Mouse (Mus musculus) CH12.LX (cell line): ENCODE data around the gene Artn. TPM values are rescaled to one million over a fixed set of nuclear protein-coding genes. Genes with fewer than 3 reads are reported as not detected.

ENCODE experiments used
- DNase-seq: peaks from one replicate; pipeline ENCODE4 v3.0.0-alpha.2; 2013; ENCODE audit errors: extremely low read depth
- H3K27ac ChIP-seq: 2 replicates; pipeline ENCODE4 v1.5.1; 2012; ENCODE audit warnings: low read depth, mild to moderate bottlenecking, control low read depth, moderate library complexity; ENCODE audit not compliant: insufficient read depth
- H3K27me3 ChIP-seq: replicated peaks from 2 replicates; pipeline ENCODE3; 2012; ENCODE audit warnings: inconsistent platforms
- H3K36me3 ChIP-seq, 2 experiments: replicated peaks in 1 of 2; 2 replicates each; pipeline versions ENCODE3 to v1.6.1; 2012; ENCODE audit warnings: inconsistent platforms in 1 of 2, low read length in 1 of 2, mild to moderate bottlenecking in 1 of 2, mixed read lengths in 1 of 2, moderate library complexity in 1 of 2; ENCODE audit not compliant: control insufficient read depth in 1 of 2, insufficient read depth in 1 of 2
- H3K4me1 ChIP-seq, 2 experiments: 2 replicates each; pipeline ENCODE4 v1.6.1; 2012; ENCODE audit warnings: inconsistent platforms in 1 of 2, moderate library complexity in 1 of 2; ENCODE audit not compliant: insufficient read depth in 2 of 2, control insufficient read depth in 1 of 2
- H3K4me2 ChIP-seq: 2 replicates; pipeline ENCODE4 v1.6.1; 2012; ENCODE audit warnings: low read depth, mild to moderate bottlenecking, control low read depth; ENCODE audit not compliant: poor library complexity, insufficient read depth, severe bottlenecking
- H3K4me3 ChIP-seq, 3 experiments: fragments of 150-350 bp in 1 of 3; sonication (generic) in 1 of 3; replicated peaks in 1 of 3; 2 replicates each; pipeline versions ENCODE3 to v1.5.1; 2011 to 2012; ENCODE audit warnings: low read depth in 2 of 3, low read length in 2 of 3, mild to moderate bottlenecking in 2 of 3, moderate library complexity in 2 of 3, control low read depth in 1 of 3, improper control_type of control experiment in 1 of 3, inconsistent platforms in 1 of 3, mixed read lengths in 1 of 3; ENCODE audit not compliant: poor library complexity in 1 of 3
- H3K79me2 ChIP-seq: replicated peaks from 2 replicates; pipeline ENCODE4 v1.6.1; 2012; ENCODE audit warnings: mild to moderate bottlenecking, moderate library complexity; ENCODE audit not compliant: control insufficient read depth, poor library complexity, insufficient read depth, severe bottlenecking; ENCODE audit errors: extremely low read depth
- H3K9ac ChIP-seq: 2 replicates; pipeline ENCODE4 v1.6.1; 2012; ENCODE audit warnings: low read depth, mild to moderate bottlenecking, control low read depth, moderate library complexity; ENCODE audit not compliant: insufficient read depth
- H3K9me3 ChIP-seq: replicated peaks from 2 replicates; pipeline ENCODE3; 2012; ENCODE audit warnings: low read length, inconsistent platforms, mixed read lengths
- BHLHE40 ChIP-seq: IDR thresholded peaks from 2 replicates; pipeline ENCODE4 v1.6.1; 2011; ENCODE audit warnings: mild to moderate bottlenecking, low read depth, low read length, improper control_type of control experiment
- CHD1 ChIP-seq: IDR thresholded peaks from 2 replicates; pipeline ENCODE4 v1.6.1; 2012; ENCODE audit warnings: low read depth, low read length, improper control_type of control experiment, inconsistent platforms
- CHD2 ChIP-seq: IDR thresholded peaks from 2 replicates; pipeline ENCODE4 v1.6.1; 2011; ENCODE audit warnings: low read length, improper control_type of control experiment
- E2F4 ChIP-seq: IDR thresholded peaks from 2 replicates; pipeline ENCODE4 v1.6.1; 2011; ENCODE audit warnings: low read depth, low read length, improper control_type of control experiment; ENCODE audit not compliant: insufficient replicate concordance
- ELF1 ChIP-seq: IDR thresholded peaks from 2 replicates; pipeline ENCODE4 v1.6.1; 2014; ENCODE audit warnings: low read depth, mild to moderate bottlenecking, inconsistent platforms, low read length, improper control_type of control experiment
- ETS1 ChIP-seq: conservative IDR thresholded peaks from 2 replicates; pipeline ENCODE4 v1.6.1; 2012; ENCODE audit warnings: low read depth, mild to moderate bottlenecking, inconsistent platforms, low read length, improper control_type of control experiment, moderate library complexity
- GABPA ChIP-seq: IDR thresholded peaks from 2 replicates; pipeline ENCODE4 v1.6.1; 2012; ENCODE audit warnings: low read depth, low read length, improper control_type of control experiment, inconsistent platforms; ENCODE audit not compliant: insufficient replicate concordance
- HCFC1 ChIP-seq: IDR thresholded peaks from 2 replicates; pipeline ENCODE4 v1.6.1; 2012; ENCODE audit warnings: low read depth, mild to moderate bottlenecking, inconsistent platforms, low read length, improper control_type of control experiment
- IRF4 ChIP-seq: IDR thresholded peaks from 2 replicates; pipeline ENCODE4 v1.6.1; 2014; ENCODE audit warnings: low read depth, mild to moderate bottlenecking, inconsistent platforms, low read length, improper control_type of control experiment
- JUND ChIP-seq: conservative IDR thresholded peaks from 2 replicates; pipeline ENCODE4 v1.6.1; 2011; ENCODE audit warnings: low read depth, low read length, improper control_type of control experiment
- MAFK ChIP-seq: IDR thresholded peaks from 2 replicates; pipeline ENCODE4 v1.6.1; 2011; ENCODE audit warnings: low read length, improper control_type of control experiment; ENCODE audit not compliant: insufficient replicate concordance
- MAX ChIP-seq: IDR thresholded peaks from 2 replicates; pipeline ENCODE4 v1.6.1; 2011; ENCODE audit warnings: low read length, improper control_type of control experiment
- MAZ ChIP-seq: IDR thresholded peaks from 2 replicates; pipeline ENCODE4 v1.6.1; 2012; ENCODE audit warnings: low read depth, mild to moderate bottlenecking, inconsistent platforms, low read length, improper control_type of control experiment, moderate library complexity
- MXI1 ChIP-seq: IDR thresholded peaks from 2 replicates; pipeline ENCODE4 v1.6.1; 2011; ENCODE audit warnings: mild to moderate bottlenecking, low read depth, low read length, improper control_type of control experiment
- PAX5 ChIP-seq: IDR thresholded peaks from 2 replicates; pipeline ENCODE4 v1.6.1; 2012; ENCODE audit warnings: low read length, inconsistent platforms, mixed read lengths
- POLR2A ChIP-seq: IDR thresholded peaks from 2 replicates; pipeline ENCODE4 v1.6.1; 2011; ENCODE audit warnings: low read depth, mild to moderate bottlenecking, improper control_type of control experiment, low read length
- RCOR1 ChIP-seq: conservative IDR thresholded peaks from 2 replicates; pipeline ENCODE4 v1.6.1; 2012; ENCODE audit warnings: low read depth, mild to moderate bottlenecking, inconsistent platforms, low read length, improper control_type of control experiment
- SIN3A ChIP-seq: IDR thresholded peaks from 2 replicates; pipeline ENCODE4 v1.6.1; 2012; ENCODE audit warnings: low read length, improper control_type of control experiment, inconsistent platforms
- SMC3 ChIP-seq: IDR thresholded peaks from 2 replicates; pipeline ENCODE4 v1.6.1; 2011; ENCODE audit warnings: low read depth, low read length, improper control_type of control experiment
- UBTF ChIP-seq: IDR thresholded peaks from 2 replicates; pipeline ENCODE4 v1.6.1; 2012; ENCODE audit warnings: low read depth, mild to moderate bottlenecking, inconsistent platforms, low read length, improper control_type of control experiment, moderate library complexity
- USF1 ChIP-seq: IDR thresholded peaks from 2 replicates; pipeline ENCODE4 v1.6.1; 2014; ENCODE audit warnings: low read depth, mild to moderate bottlenecking, inconsistent platforms, low read length, improper control_type of control experiment
- ZKSCAN1 ChIP-seq: IDR thresholded peaks from 2 replicates; pipeline ENCODE4 v1.6.1; 2012; ENCODE audit warnings: low read depth, inconsistent platforms, low read length, improper control_type of control experiment, borderline replicate concordance
- ZMIZ1 ChIP-seq: IDR thresholded peaks from 2 replicates; pipeline ENCODE4 v1.6.1; 2012; ENCODE audit warnings: low read depth, mild to moderate bottlenecking, inconsistent platforms, low read length, improper control_type of control experiment
- dilution Hi-C: fragments of 300-500 bp; cut with MboI; formaldehyde crosslinking; loops from 2 replicates; pipeline ENCODE4 v1.14.3; 2020; ENCODE audit warnings: low sequenced_read_pairs; ENCODE audit not compliant: extremely low pct_unique_long_range_greater_than_20kb, extremely low pct_ligation_motif_present
- in situ Hi-C: fragments of 300-500 bp; cut with MboI; formaldehyde crosslinking; loops from 3 replicates; pipeline ENCODE4 v1.14.3; 2019; ENCODE audit warnings: low sequenced_read_pairs, low pct_ligation_motif_present, low pct_unique_long_range_greater_than_20kb, mixed read lengths
- polyA plus RNA-seq: library from polyadenylated mRNA; unstranded; fragments of >175 nt; gene quantifications from 2 replicates; pipeline ENCODE4 v1.2.1, GENCODE M21; 2012; ENCODE audit warnings: low read depth; ENCODE audit not compliant: insufficient read length
- total RNA-seq, 2 experiments: library from RNA; depleted of rRNA; stranded (reverse); fragments of 300-350 nt in 1 of 2; fragments of >200 nt in 1 of 2; gene quantifications; 2 replicates each; pipeline ENCODE4 v1.2.3; 2012 to 2014

Gene Artn
- total and polyA plus RNA-seq, 3 experiments = not detected

DNA sequence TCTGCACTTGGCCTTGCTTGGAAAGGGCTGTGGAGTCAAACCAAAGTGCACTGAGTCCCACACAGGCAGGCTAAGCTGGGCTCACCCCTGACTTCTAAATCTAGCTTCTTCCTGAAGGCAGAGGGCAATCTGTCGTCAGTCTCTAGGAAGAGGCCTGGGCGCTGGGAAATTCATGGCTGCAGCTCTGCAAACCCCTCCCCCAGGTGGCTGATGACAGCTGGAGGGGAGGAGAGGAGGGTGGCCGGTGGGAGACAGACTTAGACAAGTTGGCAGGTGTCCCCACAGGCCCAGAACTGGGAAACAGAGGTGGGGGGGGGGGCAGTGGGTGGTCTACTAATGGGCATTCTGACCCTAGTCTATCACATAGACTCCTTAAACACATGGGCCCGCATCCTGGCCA, 27.9 kb upstream of the Artn start:
- Histone ChIP-seq H3K4me1 (0 out of 4 replicates have a peak, but pooled peaks cover 0 to 7% of the 10 kb centered on the region in 2 experiments), H3K4me2 (no peak overlapping the region), H3K4me3 (no peak overlapping the region), H3K79me2 (no peaks in the 10 kb centered on the region), H3K9me3 (peaks cover under 1% of the 10 kb centered on the region), H3K9ac (no peak overlapping the region), H3K36me3 (peaks cover 0 to 78% of the 10 kb centered on the region in 2 experiments), H3K27me3 (no peaks in the 10 kb centered on the region), H3K27ac (no peak overlapping the region)
- in situ Hi-C loops (no loop called here), dilution Hi-C loops (no loop called here)
- no peak for DNase-seq
- TF ChIP-seq USF1 = no peak
- TF ChIP-seq HCFC1 = no peak
- TF ChIP-seq ZKSCAN1 = no peak
- TF ChIP-seq POLR2A = no peak

GRCm38 (mm10) chr4:117947493-117947892, 17.9 kb upstream of the Artn start:
- H3K4me1 ChIP-seq = peaks cover 0 to 13% of the 10 kb centered on the region in 2 experiments; a peak in 1 of 4 replicates
- H3K9ac ChIP-seq = no peak overlapping the region
- H3K27ac ChIP-seq = no peak overlapping the region
- dilution Hi-C loops = no loop called here
- H3K9me3 ChIP-seq = peaks cover 5% of the 10 kb centered on the region
- H3K36me3 ChIP-seq = peaks cover 2 to 24% of the 10 kb centered on the region in 2 experiments
- TF ChIP-seq E2F4 = no peak
- no peak for TF ChIP-seq BHLHE40
- TF ChIP-seq CHD2 = no peak
- no peak for TF ChIP-seq ETS1
- TF ChIP-seq MAFK = no peak
- TF ChIP-seq PAX5 = no peak
- TF ChIP-seq JUND = no peak
- no peak for TF ChIP-seq ELF1
- TF ChIP-seq, all 38 proteins: peak for 0
- Histone ChIP-seq H3K79me2 (no peaks in the 10 kb centered on the region), H3K4me3 (no peak overlapping the region), H3K27me3 (no peaks in the 10 kb centered on the region), H3K4me2 (no peak overlapping the region)
- in situ Hi-C loops = no loop called here
- no peak for DNase-seq

- H3K27me3 ChIP-seq = no peaks in the 10 kb centered on the region
- dilution Hi-C loops (no loop called here), in situ Hi-C loops (no loop called here)
- H3K9me3 ChIP-seq = no peaks in the 10 kb centered on the region
- H3K4me1 ChIP-seq = peaks cover 0 to 13% of the 10 kb centered on the region in 2 experiments; a peak in 1 of 4 replicates
- no peak overlapping the region for H3K4me2 ChIP-seq
- H3K4me3 ChIP-seq = no peak overlapping the region
- TF ChIP-seq RCOR1 (no peak), CHD1 (no peak), POLR2A (no peak), GABPA (no peak), SMC3 (no peak), ETS1 (no peak), SIN3A (no peak), ELF1 (no peak), CHD2 (no peak), USF1 (no peak), IRF4 (no peak), BHLHE40 (no peak), E2F4 (no peak), MXI1 (no peak), MAZ (no peak), MAX (no peak), UBTF (no peak), ZMIZ1 (no peak)
- peaks cover 0 to 18% of the 10 kb centered on the region in 2 experiments for H3K36me3 ChIP-seq
- H3K9ac ChIP-seq = no peak overlapping the region
- no peak overlapping the region for H3K27ac ChIP-seq
- no peak for DNase-seq
- no peaks in the 10 kb centered on the region for H3K79me2 ChIP-seq
Measured at GRCm38 (mm10) chr4:117946639-117947305, 17.2 kb upstream of the Artn start.
